Mouse (Mus musculus) urinary bladder, adult 2 months (tissue): ENCODE data around the gene Hist1h2ab. TPM values are rescaled to one million over a fixed set of nuclear protein-coding genes. Genes with fewer than 3 reads are reported as not detected.
"Not testable (repeated sequence)": the region's sequence is repeated elsewhere in the genome, so short reads cannot be mapped to it uniquely, and the experiment has no call there.

Experiments used
- DNase-seq: peaks from one replicate; pipeline ENCODE4 v3.0.0; 2022; ENCODE audit warnings: low spot score
- polyA plus RNA-seq: library from polyadenylated mRNA; depleted of rRNA; stranded (reverse); fragments of >200 nt; gene quantifications from 2 replicates; pipeline ENCODE4 v1.2.3, GENCODE M21; 2012

The Hist1h2ab gene
- polyA plus RNA-seq, 1 experiment: not detected

DNA sequence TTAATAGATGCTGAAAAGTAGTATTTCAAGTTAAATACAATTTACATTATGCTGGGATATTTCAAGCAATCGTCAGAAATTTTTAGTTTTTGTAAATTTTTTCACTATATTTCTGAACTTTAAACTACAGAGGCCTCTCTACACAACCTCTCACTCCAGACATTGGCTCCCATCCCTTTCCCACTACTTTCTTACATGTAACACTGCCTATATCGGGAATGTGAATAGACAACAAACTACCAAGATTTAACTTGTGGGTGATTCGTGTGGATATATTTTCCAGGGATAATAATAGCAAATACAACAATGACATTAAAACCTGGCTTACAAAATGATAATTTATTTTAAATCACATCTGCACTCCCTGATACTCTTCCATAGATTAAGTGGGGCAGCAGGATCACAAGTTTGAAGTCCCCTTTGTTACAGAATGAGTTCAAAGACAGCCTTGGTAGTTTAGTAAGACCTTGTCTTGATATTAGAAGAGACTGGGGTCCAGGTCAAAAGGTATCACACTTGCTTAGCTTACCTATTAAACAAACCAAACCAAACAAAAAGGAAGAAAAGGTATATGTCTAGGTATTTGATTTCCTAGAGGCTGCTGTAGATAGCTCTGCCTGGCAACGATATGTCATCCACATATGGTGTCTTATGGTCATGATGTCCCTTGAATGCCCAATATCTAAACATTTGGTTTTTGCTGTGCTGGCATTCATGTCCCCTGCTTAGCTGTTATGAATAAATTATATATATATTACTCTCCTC is 2.6 kb downstream of the Hist1h2ab start:
- no peak for DNase-seq

DNA sequence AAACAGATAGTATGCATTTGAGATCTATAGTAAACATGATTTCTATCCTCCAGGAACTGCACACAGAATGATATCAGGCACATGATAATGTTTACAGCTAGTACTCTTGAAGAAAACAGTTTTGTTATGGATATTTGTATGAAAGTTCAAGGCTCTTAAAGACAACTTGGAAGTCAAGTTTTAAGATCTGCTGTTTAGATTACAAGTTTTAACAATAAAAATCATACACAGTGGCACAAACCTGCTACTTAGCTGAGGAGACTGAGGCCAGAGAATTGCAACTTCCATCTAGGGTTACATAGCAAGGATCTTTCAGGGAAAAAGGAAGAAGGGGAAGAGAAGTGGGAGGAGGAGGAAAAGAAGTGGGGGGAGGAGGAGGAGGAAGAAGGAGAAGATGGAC is 4.1 kb downstream of the Hist1h2ab start:
- no peak for DNase-seq

DNA sequence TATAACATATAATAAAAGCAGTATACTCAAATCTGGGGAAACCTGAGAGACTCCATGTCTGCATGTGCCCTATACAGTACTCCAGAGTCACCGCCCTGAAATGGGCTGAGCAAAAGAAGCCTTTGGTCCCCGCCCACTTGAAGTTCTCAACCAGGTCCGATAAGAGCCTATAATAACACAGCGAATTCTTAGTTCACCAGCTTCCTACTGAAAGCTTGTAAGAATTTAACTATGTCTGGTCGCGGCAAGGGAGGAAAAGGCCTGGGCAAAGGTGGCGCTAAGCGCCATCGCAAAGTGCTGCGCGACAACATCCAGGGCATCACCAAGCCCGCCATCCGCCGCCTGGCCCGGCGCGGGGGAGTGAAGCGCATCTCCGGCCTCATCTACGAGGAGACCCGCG is 5.9 kb downstream of the Hist1h2ab start, which contains the start of gene Hist1h4b:
TSS of gene Hist1h4b (plus strand) at position 224 of the 400 bp plus-strand sequence.
- DNase-seq: no peak

DNA sequence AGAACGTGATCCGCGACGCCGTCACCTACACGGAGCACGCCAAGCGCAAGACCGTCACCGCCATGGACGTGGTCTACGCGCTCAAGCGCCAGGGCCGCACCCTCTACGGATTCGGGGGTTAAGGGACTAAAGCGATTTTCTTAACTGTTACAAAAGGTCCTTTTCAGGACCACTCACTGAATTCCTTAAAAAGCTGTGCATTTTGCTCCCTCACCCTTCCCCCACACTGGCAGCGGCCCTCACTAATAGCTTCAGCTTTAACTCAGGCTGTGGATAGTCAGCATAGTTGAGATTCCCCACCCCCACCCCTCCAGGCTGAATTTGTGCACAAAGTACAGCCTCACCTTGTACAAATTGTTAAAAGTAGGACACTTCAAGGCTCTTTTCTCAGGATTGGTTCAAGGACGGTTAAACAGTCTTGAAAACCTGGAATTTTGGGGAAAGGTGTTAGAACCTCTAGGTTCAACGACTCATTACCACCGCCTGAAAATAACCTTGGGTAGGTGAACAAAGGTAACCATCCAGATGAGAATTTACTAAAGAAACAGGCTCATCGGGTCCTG is 6.4 kb downstream of the Hist1h2ab start:
- DNase-seq: no peak

DNA sequence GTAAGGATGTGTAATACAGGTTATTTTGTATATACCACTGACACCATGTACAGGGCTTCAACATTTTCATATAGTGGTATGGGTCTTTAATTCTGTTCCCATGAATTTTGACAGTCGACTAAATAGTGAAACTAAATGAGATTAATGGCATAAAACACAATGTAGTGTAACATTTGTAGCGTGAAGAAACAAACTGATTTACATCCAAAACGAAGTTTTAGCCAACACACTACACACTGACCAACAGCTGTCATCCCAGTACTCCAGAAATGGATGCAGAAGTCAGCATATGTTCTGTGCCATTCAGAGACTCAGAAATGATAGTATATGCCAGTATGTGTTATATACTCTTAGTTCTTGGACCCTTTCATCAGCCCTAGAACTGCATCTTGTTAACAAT is 7.0 kb downstream of the Hist1h2ab start:
- no peak for DNase-seq

DNA sequence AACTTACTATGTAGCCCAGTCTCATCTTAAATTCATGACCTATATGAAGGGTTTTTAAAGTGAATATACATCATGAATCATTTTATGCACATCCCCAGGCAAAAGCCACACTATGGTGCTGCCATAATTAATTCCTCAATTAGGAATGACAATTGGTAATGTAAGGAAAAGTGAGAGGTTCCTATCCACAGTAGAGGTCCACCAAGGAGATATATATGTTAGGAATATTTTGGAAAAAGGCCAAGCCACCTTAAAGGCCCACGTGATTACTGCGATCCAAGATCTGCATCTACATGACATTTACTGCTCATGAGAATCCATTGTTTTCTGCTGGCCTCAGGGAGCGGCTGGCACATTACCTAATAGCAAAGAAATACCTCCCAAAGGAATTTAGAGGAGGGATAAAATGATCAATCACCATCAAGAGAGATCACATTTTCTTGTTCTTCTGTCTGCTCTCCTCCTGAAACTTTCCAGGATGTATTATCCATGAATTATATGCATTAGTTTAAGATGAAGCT is 8.4 kb downstream of the Hist1h2ab start:
- no peak for DNase-seq

DNA sequence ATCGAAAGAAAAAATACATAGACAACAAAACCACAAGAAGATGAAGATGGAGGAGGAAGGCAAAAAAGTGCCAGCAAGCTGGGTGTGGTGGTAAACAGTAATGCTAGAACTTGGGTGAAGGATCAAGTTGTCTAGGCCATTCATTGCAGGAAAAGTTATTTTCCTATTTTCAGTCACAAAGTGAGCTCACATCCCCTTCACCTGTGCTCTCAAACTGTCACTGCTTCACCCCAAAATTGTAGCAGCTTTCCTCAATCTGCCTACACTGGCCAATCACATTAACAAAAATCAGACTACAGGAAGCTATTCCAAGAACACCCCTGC is 9.0 kb downstream of the Hist1h2ab start:
- DNase-seq: no peak

DNA sequence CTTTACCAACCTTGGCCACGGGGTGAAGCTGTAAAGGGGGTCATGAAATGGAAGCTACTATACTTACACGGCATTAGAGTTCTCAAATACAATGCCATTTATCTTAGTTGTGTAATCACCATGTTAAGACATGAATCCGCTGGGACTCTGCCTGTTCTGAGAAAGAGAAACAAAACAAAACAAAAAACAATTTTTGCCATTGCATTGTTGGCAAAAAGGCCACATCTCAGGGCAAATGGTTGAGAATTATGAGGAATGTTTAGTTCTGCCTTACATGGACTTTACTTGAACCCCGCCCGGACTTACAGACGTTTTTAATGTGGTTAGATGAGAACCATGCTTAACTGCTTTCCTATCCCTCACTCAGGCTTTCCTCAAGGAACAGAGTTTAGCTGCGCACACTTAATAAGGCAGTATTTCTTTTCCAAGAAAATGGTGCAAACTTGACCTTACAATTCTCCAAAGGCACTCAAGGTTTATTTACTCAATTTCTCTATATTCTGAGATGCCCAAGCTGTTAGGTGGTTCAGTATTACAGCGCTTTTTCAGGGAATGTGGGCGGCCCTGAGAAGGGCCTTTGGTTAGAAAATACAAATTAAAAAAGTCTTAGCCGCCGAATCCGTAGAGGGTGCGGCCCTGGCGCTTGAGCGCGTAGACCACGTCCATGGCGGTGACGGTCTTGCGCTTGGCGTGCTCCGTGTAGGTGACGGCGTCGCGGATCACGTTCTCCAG is 9.5 kb downstream of the Hist1h2ab start:
- no peak for DNase-seq

DNA sequence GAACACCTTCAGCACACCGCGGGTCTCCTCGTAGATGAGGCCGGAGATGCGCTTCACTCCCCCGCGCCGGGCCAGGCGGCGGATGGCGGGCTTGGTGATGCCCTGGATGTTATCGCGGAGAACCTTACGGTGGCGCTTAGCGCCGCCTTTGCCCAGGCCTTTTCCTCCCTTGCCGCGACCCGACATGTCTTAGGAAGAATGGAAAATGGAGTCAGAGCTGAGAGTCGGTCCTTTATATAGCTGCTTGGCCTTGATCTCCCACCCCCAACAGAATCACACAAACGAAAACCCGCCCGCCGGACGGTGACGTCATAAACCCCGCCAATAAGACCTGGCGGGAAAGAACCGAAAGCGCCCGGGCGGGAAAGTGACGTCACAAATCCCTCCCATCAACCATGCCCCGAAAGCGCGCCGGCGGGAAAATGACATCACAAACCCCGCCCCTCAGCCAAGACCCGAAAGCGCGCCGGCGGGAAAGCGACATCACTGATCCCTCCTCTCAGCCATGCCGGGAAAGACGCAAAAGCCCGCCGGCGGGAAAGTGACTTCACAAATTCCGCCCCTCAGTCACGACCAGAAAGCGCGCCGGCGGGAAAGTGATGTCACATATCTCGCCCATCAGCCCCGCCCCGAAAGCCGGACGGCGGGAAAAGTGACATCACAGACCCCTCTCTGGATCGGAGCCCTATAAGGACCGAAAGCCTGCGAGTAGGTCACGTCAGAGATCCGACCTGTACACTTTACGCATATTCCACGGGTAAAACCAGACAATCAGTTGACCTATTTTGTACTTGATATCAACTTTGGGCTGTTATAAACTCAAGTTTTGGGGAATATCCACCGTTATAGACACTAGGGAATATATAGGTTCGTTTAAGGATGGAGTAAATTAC is 10.3 kb downstream of the Hist1h2ab start, which contains the start of gene Hist1h4a:
TSS of gene Hist1h4a (minus strand) at position 259 of the 893 bp plus-strand sequence.
- DNase-seq: peak; percentile 86

DNA sequence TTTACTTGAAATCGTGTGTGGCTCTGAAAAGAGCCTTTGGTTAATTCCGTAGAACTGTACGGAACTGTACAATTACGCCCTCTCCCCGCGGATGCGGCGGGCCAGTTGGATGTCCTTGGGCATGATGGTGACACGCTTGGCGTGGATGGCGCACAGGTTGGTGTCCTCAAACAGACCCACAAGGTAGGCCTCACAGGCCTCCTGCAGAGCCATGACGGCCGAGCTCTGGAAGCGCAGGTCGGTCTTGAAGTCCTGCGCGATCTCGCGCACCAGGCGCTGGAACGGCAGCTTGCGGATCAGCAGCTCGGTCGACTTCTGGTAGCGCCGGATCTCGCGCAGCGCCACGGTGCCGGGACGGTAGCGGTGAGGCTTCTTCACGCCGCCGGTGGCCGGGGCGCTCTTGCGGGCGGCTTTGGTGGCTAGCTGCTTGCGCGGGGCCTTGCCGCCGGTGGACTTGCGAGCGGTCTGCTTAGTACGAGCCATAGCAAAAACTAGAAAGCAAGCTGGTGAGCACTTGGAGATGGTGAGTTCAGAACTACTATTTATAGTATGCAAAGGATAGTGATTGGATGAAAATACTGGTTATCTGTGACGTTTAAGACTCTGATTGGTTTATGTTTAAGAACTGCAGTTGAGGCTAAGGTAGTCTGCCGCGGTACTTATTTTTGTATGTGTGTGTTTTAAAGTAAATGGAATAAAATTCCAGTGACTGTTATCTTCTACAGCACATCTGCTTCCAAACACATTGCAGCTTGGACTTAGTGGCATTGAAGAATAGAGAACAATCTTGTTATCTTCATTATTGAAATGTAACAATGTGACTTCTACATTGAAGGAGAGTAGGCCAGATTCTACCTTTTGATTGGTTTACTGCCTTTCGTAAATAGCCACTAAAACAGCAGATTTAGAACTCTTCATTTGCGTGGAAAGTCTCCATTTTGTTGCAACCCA is 11.2 kb downstream of the Hist1h2ab start, which contains the start of gene Hist1h3a:
TSS of gene Hist1h3a (minus strand) at position 516 of the 951 bp plus-strand sequence.
- peak; percentile 42 for DNase-seq

DNA sequence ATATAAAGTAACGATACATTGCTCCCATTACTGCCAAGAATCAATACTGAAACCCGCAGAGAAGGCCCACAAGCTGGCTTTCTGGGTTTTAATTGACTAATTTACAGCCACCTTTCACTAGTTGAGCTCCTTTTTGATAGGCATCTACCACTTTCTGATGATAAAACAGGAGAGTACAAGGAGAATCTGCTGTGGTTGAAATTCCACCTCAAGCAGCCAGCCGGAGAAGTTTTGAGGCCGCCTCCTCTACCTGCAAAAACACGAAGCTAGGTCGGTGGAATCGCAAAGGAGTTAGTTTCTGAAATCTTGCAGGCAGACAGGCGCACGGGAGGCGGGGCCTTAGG is 12.3 kb downstream of the Hist1h2ab start:
- DNase-seq: no peak

DNA sequence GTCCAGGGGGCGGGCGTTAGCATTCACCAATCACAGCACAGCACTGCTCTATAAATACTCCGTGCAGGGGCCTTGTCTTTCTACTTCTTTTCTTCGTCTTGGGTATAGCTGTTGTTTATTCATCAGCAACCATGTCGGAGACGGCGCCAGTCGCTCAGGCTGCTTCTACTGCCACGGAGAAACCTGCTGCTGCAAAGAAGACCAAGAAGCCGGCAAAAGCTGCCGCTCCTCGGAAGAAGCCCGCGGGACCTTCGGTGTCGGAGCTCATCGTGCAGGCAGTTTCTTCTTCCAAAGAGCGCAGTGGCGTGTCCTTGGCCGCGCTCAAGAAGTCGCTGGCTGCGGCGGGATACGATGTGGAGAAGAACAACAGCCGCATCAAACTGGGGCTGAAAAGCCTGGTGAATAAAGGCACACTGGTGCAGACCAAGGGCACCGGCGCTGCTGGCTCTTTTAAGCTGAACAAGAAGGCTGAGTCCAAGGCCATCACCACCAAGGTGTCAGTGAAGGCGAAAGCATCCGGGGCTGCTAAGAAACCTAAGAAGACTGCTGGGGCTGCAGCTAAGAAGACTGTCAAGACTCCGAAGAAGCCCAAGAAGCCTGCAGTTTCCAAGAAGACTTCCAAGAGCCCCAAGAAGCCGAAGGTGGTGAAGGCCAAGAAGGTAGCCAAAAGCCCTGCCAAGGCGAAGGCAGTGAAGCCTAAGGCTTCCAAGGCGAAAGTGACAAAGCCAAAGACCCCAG is 12.8 kb downstream of the Hist1h2ab start, which contains the start of gene Hist1h1a:
TSS of gene Hist1h1a (plus strand) at position 81 of the 738 bp plus-strand sequence.
- peak; percentile 60 for DNase-seq

DNA sequence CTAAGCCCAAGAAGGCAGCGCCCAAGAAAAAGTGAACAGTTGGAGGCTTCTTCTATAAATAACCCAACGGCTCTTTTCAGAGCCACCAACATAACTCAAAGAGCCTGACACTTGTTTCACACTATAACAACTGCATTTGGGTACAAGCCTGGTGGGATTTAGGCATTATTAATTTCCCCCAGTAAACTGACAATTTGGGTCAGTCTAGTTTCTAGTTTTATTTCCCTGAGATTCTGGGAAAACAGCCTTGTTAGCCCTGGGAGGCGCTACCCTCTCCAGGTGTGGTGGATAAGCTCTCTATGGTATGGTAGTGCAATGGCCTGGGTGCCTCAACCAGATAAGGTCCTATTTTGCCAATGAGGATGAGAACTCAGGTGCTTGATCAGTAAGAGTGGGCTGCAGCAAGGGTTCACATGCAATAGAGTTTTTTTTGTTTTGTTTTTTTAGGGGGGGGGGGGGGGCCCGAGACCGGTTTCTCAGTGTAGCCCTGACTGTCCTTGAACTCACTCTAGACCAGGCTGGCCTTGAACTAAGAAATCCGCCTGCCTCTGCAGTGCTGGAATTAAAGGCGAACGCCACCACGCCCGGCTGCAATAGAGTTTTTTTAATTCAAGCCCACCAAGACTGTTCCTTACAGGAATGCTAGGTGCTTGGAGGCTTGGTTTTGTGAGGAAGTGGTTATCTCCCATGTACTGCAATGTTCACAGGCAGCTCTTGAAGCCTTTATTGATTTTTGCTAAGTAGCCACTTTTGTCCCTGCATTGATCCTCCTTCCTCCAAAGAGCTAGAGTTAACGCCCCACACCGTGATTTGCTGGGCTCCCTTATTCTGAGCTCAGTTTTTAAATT is 13.6 kb downstream of the Hist1h2ab start:
- DNase-seq: no peak

DNA sequence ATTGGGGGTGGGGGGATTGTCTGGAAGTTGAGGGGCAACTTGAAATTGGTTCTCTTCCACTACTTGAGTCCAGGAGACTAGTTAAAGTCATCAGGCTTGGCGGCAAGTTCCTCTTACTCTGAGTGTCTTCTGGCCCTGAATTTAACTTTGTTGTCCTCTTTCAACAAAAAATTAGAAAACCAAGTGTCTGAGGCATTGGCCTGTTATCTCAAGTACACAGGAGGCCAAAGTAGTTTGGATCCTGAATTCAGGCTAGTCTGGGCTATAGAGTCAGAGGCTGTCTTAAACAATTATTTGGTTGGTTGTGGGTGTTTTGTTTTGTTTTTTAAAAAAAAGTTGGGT is 14.2 kb downstream of the Hist1h2ab start:
- DNase-seq: no peak

DNA sequence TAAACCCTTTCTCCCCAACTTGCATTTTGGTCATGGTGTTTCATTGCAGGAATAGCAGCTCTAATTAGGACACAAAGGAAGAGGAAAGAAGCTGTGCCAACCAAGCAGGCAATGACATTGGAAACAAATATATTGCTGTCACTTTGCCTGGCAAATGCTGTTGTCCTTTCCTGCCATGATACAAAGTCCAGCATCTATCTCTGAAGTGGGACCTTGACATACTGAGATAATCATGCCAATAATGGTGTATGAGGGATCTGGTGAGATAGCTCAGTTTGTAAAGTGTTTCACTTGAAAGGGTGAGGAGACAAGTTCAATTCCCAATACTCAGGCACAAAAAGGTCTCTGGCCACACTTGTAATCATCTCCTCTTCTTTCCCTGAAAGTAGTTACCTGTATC is 15.8 kb downstream of the Hist1h2ab start:
- no peak for DNase-seq

DNA sequence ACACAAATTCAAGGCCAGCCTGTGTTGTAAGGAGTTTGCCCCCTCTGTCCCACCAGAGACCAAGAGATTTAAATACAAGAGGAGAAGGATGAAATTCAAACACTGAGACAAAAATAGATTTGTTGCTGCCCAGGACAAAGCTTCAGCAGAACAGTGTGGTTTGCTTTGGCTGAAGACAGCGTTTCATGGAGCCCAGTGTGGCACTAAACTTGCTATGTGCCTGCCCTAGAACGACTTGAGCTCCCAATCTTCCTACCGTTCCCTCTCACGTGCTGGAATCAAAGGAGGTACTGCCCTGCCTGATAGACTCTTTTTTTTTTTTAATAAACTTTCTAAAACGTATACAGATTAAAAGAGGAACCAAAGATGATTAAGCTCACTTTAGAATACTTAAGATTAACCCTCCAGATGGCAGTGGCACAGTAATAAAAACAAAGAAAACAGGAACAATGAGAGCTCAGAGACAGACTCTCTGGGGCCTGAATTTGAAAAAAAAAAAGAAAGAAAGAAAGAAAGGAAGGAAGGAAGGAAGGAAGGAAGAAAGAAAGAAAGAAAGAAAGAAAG is 18.0 kb downstream of the Hist1h2ab start:
- no peak for DNase-seq

DNA sequence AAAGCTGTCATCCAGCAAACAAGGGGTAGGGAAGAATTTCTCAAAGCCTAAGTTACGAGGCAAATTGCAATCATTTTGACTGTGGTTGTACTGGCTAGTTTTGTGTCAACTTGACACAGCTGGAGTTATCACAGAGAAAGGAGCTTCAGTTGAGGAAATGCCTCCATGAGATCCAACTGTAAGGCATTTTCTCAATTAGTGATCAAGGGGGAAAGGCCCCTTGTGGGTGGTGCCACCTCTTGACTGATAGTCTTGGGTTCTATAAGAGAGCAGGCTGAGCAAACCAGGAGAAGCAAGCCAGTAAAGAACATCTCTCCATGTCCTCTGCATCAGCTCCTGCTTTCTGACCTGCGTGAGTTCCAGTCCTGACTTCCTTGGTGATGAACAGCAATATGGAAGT is 18.7 kb downstream of the Hist1h2ab start, which contains the start of gene Trim38:
TSS of gene Trim38 (plus strand) at position 301 of the 400 bp plus-strand sequence.
- not testable (repeated sequence) for DNase-seq

DNA sequence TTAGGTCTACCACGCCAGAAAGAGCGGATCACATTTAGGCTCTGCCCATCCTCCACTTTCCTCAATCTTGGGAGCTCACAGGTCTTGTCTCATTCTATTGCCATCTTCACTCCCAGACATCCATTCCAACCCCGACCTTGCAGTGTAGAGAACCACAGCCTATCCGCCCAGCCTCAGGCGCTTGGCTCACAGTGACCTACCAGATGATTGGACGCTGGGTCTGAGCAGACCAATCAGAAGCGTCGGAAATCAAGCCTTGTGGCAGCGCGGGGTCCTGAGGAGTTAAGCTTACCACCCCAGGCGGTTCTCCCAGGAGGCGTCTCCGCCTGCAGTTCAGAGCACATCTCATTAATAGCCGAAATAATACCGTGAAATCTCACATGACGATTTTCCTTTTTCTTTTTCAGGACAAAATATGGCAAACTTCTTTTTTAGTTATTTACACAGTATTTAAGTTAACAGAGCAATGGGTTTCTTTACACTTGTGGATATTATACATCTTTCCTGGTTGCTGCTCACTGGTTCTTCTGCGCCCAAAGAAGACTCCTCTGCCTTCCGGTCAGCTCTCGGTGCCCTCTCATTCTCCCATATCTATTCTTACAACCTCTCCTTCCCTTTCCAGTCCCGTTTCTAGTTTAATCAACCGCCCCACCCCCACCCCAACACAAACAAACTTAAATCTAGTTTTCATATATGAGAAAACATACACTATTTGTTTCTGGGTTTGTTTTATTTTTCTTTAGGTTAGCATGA is 21.8 kb downstream of the Hist1h2ab start:
- no peak for DNase-seq
